Mouse (Mus musculus): ENCODE data around the gene Hsph1. TPM values are rescaled to one million over a fixed set of nuclear protein-coding genes. Genes with fewer than 3 reads are reported as not detected.

Gene Hsph1
- polyA plus RNA-seq, 1 experiment: 581 TPM

- TF ChIP-seq POLR2A (IDR thresholded peaks at IDR 0.05; ENCODE audit: insufficient read depth, low read depth, low read length): no peak
- TF ChIP-seq CTCF (IDR thresholded peaks at IDR 0.05; ENCODE audit: insufficient read depth, low read depth, low read length): no peak
- WGBS: 58% methylated on average over 16 of the region's 16 CpGs
These were observed 24.6 kb downstream of the Hsph1 start for GRCm38 (mm10) chr5:149611476-149612164.

GRCm38 (mm10) chr5:149607083-149607720 is 29.0 kb downstream of the Hsph1 start:
- 90% methylated on average over 8 of the region's 8 CpGs for WGBS
- TF ChIP-seq POLR2A (IDR thresholded peaks at IDR 0.05; ENCODE audit: insufficient read depth, low read depth, low read length): no peak
- no peak for TF ChIP-seq CTCF (IDR thresholded peaks at IDR 0.05; ENCODE audit: insufficient read depth, low read depth, low read length)
- Histone ChIP-seq H3K4me3 (ENCODE audit: insufficient read depth, low read depth, low read length) (no peak overlapping the region), H3K4me1 (ENCODE audit: control insufficient read depth, insufficient read depth, low read length) (peaks cover 4% of the 10 kb centered on the region; the same call in 1 of the 2 replicates), H3K27ac (ENCODE audit: insufficient read depth, low read depth, low read length) (no peak overlapping the region)

More at GRCm38 (mm10) chr5:149611476-149612164, 24.6 kb downstream of the Hsph1 start:
- no peak overlapping the region for H3K4me3 ChIP-seq (ENCODE audit: insufficient read depth, low read depth, low read length)
- H3K27ac ChIP-seq (ENCODE audit: insufficient read depth, low read depth, low read length): no peak overlapping the region
- peaks cover 7% of the 10 kb centered on the region; the same call in 1 of the 2 replicates for H3K4me1 ChIP-seq (ENCODE audit: control insufficient read depth, insufficient read depth, low read length)

- WGBS: 89% methylated on average over 3 of the region's 3 CpGs
- peaks cover 4% of the 10 kb centered on the region; the same call in 1 of the 2 replicates for H3K4me1 ChIP-seq (ENCODE audit: control insufficient read depth, insufficient read depth, low read length)
- TF ChIP-seq CTCF (IDR thresholded peaks at IDR 0.05; ENCODE audit: insufficient read depth, low read depth, low read length): no peak
- TF ChIP-seq POLR2A (IDR thresholded peaks at IDR 0.05; ENCODE audit: insufficient read depth, low read depth, low read length): no peak
- H3K4me3 ChIP-seq (ENCODE audit: insufficient read depth, low read depth, low read length): no peak overlapping the region
- H3K27ac ChIP-seq (ENCODE audit: insufficient read depth, low read depth, low read length): no peak overlapping the region
These were observed 32.9 kb downstream of the Hsph1 start for GRCm38 (mm10) chr5:149603241-149603640.

GRCm38 (mm10) chr5:149601996-149602395 is 34.2 kb downstream of the Hsph1 start:
- no peak overlapping the region for H3K4me3 ChIP-seq (ENCODE audit: insufficient read depth, low read depth, low read length)
- 67% methylated on average over 3 of the region's 3 CpGs for WGBS
- no peak for TF ChIP-seq POLR2A (IDR thresholded peaks at IDR 0.05; ENCODE audit: insufficient read depth, low read depth, low read length)
- TF ChIP-seq CTCF (IDR thresholded peaks at IDR 0.05; ENCODE audit: insufficient read depth, low read depth, low read length): no peak
- H3K4me1 ChIP-seq (ENCODE audit: control insufficient read depth, insufficient read depth, low read length): peaks cover 9% of the 10 kb centered on the region; the same call in 1 of the 2 replicates
- H3K27ac ChIP-seq (ENCODE audit: insufficient read depth, low read depth, low read length): no peak overlapping the region

- Histone ChIP-seq H3K4me3 (ENCODE audit: insufficient read depth, low read depth, low read length) (no peak overlapping the region), H3K27ac (ENCODE audit: insufficient read depth, low read depth, low read length) (no peak overlapping the region), H3K4me1 (ENCODE audit: control insufficient read depth, insufficient read depth, low read length) (peaks cover 9% of the 10 kb centered on the region; the same call in 1 of the 2 replicates)
- TF ChIP-seq POLR2A (IDR thresholded peaks at IDR 0.05; ENCODE audit: insufficient read depth, low read depth, low read length): no peak
- no peak for TF ChIP-seq CTCF (IDR thresholded peaks at IDR 0.05; ENCODE audit: insufficient read depth, low read depth, low read length)
- WGBS: 64% methylated on average over 18 of the region's 18 CpGs
These were observed 38.8 kb downstream of the Hsph1 start for GRCm38 (mm10) chr5:149597351-149597750.

GRCm38 (mm10) chr5:149594215-149594614 is 42.0 kb downstream of the Hsph1 start:
- no peak overlapping the region for H3K27ac ChIP-seq (ENCODE audit: insufficient read depth, low read depth, low read length)
- peaks cover 9% of the 10 kb centered on the region; the same call in 1 of the 2 replicates for H3K4me1 ChIP-seq (ENCODE audit: control insufficient read depth, insufficient read depth, low read length)
- H3K4me3 ChIP-seq (ENCODE audit: insufficient read depth, low read depth, low read length): no peak overlapping the region
- 93% methylated on average over 3 of the region's 3 CpGs for WGBS
- TF ChIP-seq POLR2A (IDR thresholded peaks at IDR 0.05; ENCODE audit: insufficient read depth, low read depth, low read length): no peak
- no peak for TF ChIP-seq CTCF (IDR thresholded peaks at IDR 0.05; ENCODE audit: insufficient read depth, low read depth, low read length)

GRCm38 (mm10) chr5:149589932-149590331 is 46.2 kb downstream of the Hsph1 start:
- WGBS: 58% methylated on average over 3 of the region's 3 CpGs
- Histone ChIP-seq H3K4me1 (ENCODE audit: control insufficient read depth, insufficient read depth, low read length) (peaks cover 3% of the 10 kb centered on the region; the same call in 1 of the 2 replicates), H3K4me3 (ENCODE audit: insufficient read depth, low read depth, low read length) (no peak overlapping the region), H3K27ac (ENCODE audit: insufficient read depth, low read depth, low read length) (no peak overlapping the region)
- no peak for TF ChIP-seq POLR2A (IDR thresholded peaks at IDR 0.05; ENCODE audit: insufficient read depth, low read depth, low read length)
- TF ChIP-seq CTCF (IDR thresholded peaks at IDR 0.05; ENCODE audit: insufficient read depth, low read depth, low read length): no peak

- WGBS: 58% methylated on average over 7 of the region's 7 CpGs
- H3K4me3 ChIP-seq (ENCODE audit: insufficient read depth, low read depth, low read length): no peak overlapping the region
- H3K27ac ChIP-seq (ENCODE audit: insufficient read depth, low read depth, low read length): no peak overlapping the region
These were observed 47.2 kb downstream of the Hsph1 start for GRCm38 (mm10) chr5:149588814-149589534.

More at GRCm38 (mm10) chr5:149588814-149589534, 47.2 kb downstream of the Hsph1 start:
- no peak for TF ChIP-seq CTCF (IDR thresholded peaks at IDR 0.05; ENCODE audit: insufficient read depth, low read depth, low read length)
- TF ChIP-seq POLR2A (IDR thresholded peaks at IDR 0.05; ENCODE audit: insufficient read depth, low read depth, low read length): no peak
- peaks cover 3% of the 10 kb centered on the region; the same call in 1 of the 2 replicates for H3K4me1 ChIP-seq (ENCODE audit: control insufficient read depth, insufficient read depth, low read length)

Data from olfactory bulb, adult 2 months (tissue).